In genomic region chr6:33709340-33709739, GRCm38 (mm10) we compare ENCODE assay signal across 22 mouse cellular contexts.
A peak's percentile ranks its signal among the peaks of the same experiment; 100 is the strongest.
DNase-seq lines count a peak whose midpoint lies in the region; ATAC-seq lines count a peak whose summit lies in the region.
"Had no signal": no experiment of that assay in that cellular context is flagged by ENCODE, and none has a peak within 500 bp of the region (broad histone marks: within the 10 kb centered on the region; RNA-seq: fewer than 3 reads in every experiment).

No protein-coding gene starts in this region.

- H3K27ac ChIP-seq in forebrain, embryonic 10.5 days, result 0 out of 2 replicates have a peak overlapping the region, but pooled peaks have one; percentile 35
- no peak overlapping the region for H3K27ac ChIP-seq in forebrain, embryonic 11.5 days (ENCODE audit: low read depth, low read length)
- peak overlapping the region; percentile 32; the same call in 1 of the 2 replicates for H3K27ac ChIP-seq in hindbrain, embryonic 15.5 days (replicated peaks)
- H3K27ac ChIP-seq in hindbrain, embryonic 10.5 days, result no peak overlapping the region
- no peak overlapping the region for H3K27ac ChIP-seq in lung, embryonic 15.5 days
- 0 out of 2 replicates have a peak overlapping the region, but pooled peaks have one; percentile 9 for H3K27ac ChIP-seq in forebrain, embryonic 15.5 days (replicated peaks)
- H3K27ac ChIP-seq: embryonic facial prominence, embryonic 12.5 days; heart, embryonic 10.5 days had no signal

- no peaks in the 10 kb centered on the region for H3K9me3 ChIP-seq in forebrain, embryonic 10.5 days
- no peaks in the 10 kb centered on the region for H3K9me3 ChIP-seq in forebrain, embryonic 11.5 days (ENCODE audit: control insufficient read depth, low read length)
- no peaks in the 10 kb centered on the region for H3K9me3 ChIP-seq in hindbrain, embryonic 15.5 days
- no peaks in the 10 kb centered on the region for H3K9me3 ChIP-seq in hindbrain, embryonic 10.5 days
- H3K9me3 ChIP-seq in lung, embryonic 15.5 days, result no peaks in the 10 kb centered on the region
- H3K9me3 ChIP-seq in forebrain, embryonic 15.5 days, result no peaks in the 10 kb centered on the region
- H3K9me3 ChIP-seq: embryonic facial prominence, embryonic 12.5 days; G1E; heart, embryonic 10.5 days had no signal

- no peak overlapping the region for H3K4me3 ChIP-seq in forebrain, embryonic 10.5 days
- H3K4me3 ChIP-seq in forebrain, embryonic 11.5 days (ENCODE audit: low read depth, low read length), result no peak overlapping the region
- no peak overlapping the region for H3K4me3 ChIP-seq in hindbrain, embryonic 15.5 days
- H3K4me3 ChIP-seq in hindbrain, embryonic 10.5 days, result no peak overlapping the region
- H3K4me3 ChIP-seq in lung, embryonic 15.5 days, result no peak overlapping the region
- no peak overlapping the region for H3K4me3 ChIP-seq in forebrain, embryonic 15.5 days
- H3K4me3 ChIP-seq: embryonic facial prominence, embryonic 12.5 days; heart, embryonic 10.5 days had no signal

- no peak for DNase-seq in forebrain, embryonic 10.5 days (ENCODE audit: extremely low spot score, low spot score)
- DNase-seq in forebrain, embryonic 11.5 days (ENCODE audit: low spot score), result no peak
- DNase-seq in hindbrain, embryonic 10.5 days (ENCODE audit: low spot score), result no peak
- DNase-seq in lung, postnatal 14 days, result no peak
- DNase-seq: adrenal gland, postnatal 10 days; B cell, adult 2 months; cerebellum, adult 11-12 months; cerebellum, adult 9-10 months; cerebellum, postnatal 25 days; gastrocnemius, postnatal 10 days; heart, adult 18-20 months; heart, postnatal 10 days; heart, postnatal 4 days had no signal

- no peak for ATAC-seq in forebrain, embryonic 11.5 days (replicated peaks; ENCODE audit: low FRiP score)
- no peak for ATAC-seq in hindbrain, embryonic 15.5 days (ENCODE audit: low FRiP score, low read depth)
- peak; percentile 49; the same call in 1 of the 2 replicates for ATAC-seq in lung, embryonic 15.5 days (ENCODE audit: borderline replicate concordance, extremely low read depth, low FRiP score, low TSS enrichment)
- no peak for ATAC-seq in forebrain, embryonic 15.5 days (replicated peaks)
- ATAC-seq: CD4-positive, CD25-positive, alpha-beta regulatory T cell, adult 4 months; hindbrain, embryonic 16.5 days; inflammation-experienced regulatory T-cells, adult 6 months had no signal

- H3K9ac ChIP-seq in forebrain, embryonic 11.5 days (ENCODE audit: low read length), result no peak overlapping the region
- H3K9ac ChIP-seq in hindbrain, embryonic 15.5 days, result no peak overlapping the region
- H3K9ac ChIP-seq in lung, embryonic 15.5 days, result no peak overlapping the region
- H3K9ac ChIP-seq in forebrain, embryonic 15.5 days (replicated peaks), result no peak overlapping the region
- H3K9ac ChIP-seq: embryonic facial prominence, embryonic 12.5 days had no signal

- H3K4me1 ChIP-seq in forebrain, embryonic 10.5 days, result peaks cover 42% of the 10 kb centered on the region
- H3K4me1 ChIP-seq in forebrain, embryonic 11.5 days (replicated peaks; ENCODE audit: control insufficient read depth, insufficient read depth, low read length), result peaks cover 5% of the 10 kb centered on the region; the same call in 1 of the 2 replicates
- peaks cover 9% of the 10 kb centered on the region for H3K4me1 ChIP-seq in hindbrain, embryonic 15.5 days (replicated peaks)
- H3K4me1 ChIP-seq in hindbrain, embryonic 10.5 days (replicated peaks), result 0 out of 2 replicates have a peak, but pooled peaks cover 4% of the 10 kb centered on the region
- H3K4me1 ChIP-seq in lung, embryonic 15.5 days, result no peaks in the 10 kb centered on the region
- peaks cover 40% of the 10 kb centered on the region for H3K4me1 ChIP-seq in forebrain, embryonic 15.5 days
- H3K4me1 ChIP-seq: heart, embryonic 10.5 days had no signal

- no peaks in the 10 kb centered on the region for H3K27me3 ChIP-seq in forebrain, embryonic 10.5 days (ENCODE audit: poor library complexity, severe bottlenecking)
- no peaks in the 10 kb centered on the region for H3K27me3 ChIP-seq in forebrain, embryonic 11.5 days (ENCODE audit: control insufficient read depth, insufficient read depth, low read length)
- H3K27me3 ChIP-seq in hindbrain, embryonic 15.5 days, result no peaks in the 10 kb centered on the region
- no peaks in the 10 kb centered on the region for H3K27me3 ChIP-seq in hindbrain, embryonic 10.5 days (ENCODE audit: insufficient read depth, poor library complexity, severe bottlenecking)
- no peaks in the 10 kb centered on the region for H3K27me3 ChIP-seq in lung, embryonic 15.5 days
- H3K27me3 ChIP-seq in forebrain, embryonic 15.5 days, result no peaks in the 10 kb centered on the region
- H3K27me3 ChIP-seq: embryonic facial prominence, embryonic 12.5 days had no signal

- no peak overlapping the region for H3K4me2 ChIP-seq in forebrain, embryonic 11.5 days (ENCODE audit: low read depth, low read length, severe bottlenecking)
- no peak overlapping the region for H3K4me2 ChIP-seq in hindbrain, embryonic 15.5 days
- no peak overlapping the region for H3K4me2 ChIP-seq in lung, embryonic 15.5 days
- no peak overlapping the region for H3K4me2 ChIP-seq in forebrain, embryonic 15.5 days (replicated peaks)
- H3K4me2 ChIP-seq: embryonic facial prominence, embryonic 12.5 days had no signal

- H3K36me3 ChIP-seq in forebrain, embryonic 10.5 days (replicated peaks), result no peaks in the 10 kb centered on the region
- H3K36me3 ChIP-seq in forebrain, embryonic 11.5 days (ENCODE audit: control insufficient read depth, insufficient read depth, low read length), result no peaks in the 10 kb centered on the region
- H3K36me3 ChIP-seq in hindbrain, embryonic 15.5 days, result no peaks in the 10 kb centered on the region
- no peaks in the 10 kb centered on the region for H3K36me3 ChIP-seq in hindbrain, embryonic 10.5 days
- H3K36me3 ChIP-seq in lung, embryonic 15.5 days, result no peaks in the 10 kb centered on the region
- H3K36me3 ChIP-seq in forebrain, embryonic 15.5 days, result no peaks in the 10 kb centered on the region
- H3K36me3 ChIP-seq: embryonic facial prominence, embryonic 12.5 days; G1E; heart, embryonic 10.5 days had no signal

- 86% methylated on average over 5 of the region's 5 CpGs for WGBS in forebrain, embryonic 10.5 days
- WGBS in forebrain, embryonic 11.5 days, result 70% methylated on average over 5 of the region's 5 CpGs
- 76% methylated on average over 5 of the region's 5 CpGs for WGBS in hindbrain, embryonic 15.5 days
- 91% methylated on average over 5 of the region's 5 CpGs for WGBS in hindbrain, embryonic 10.5 days
- WGBS in lung, embryonic 15.5 days, result 46% methylated on average over 5 of the region's 5 CpGs
- 32% methylated on average over 5 of the region's 5 CpGs for WGBS in forebrain, embryonic 15.5 days

Comparison
In these comparisons a context has a peak if more than half of its experiments do, and no peak if none do; other contexts are left out.
1. H3K27ac ChIP-seq: peak in forebrain, embryonic 10.5 days (single experiment), hindbrain, embryonic 15.5 days (single experiment) and forebrain, embryonic 15.5 days (single experiment); none in forebrain, embryonic 11.5 days (single experiment), hindbrain, embryonic 10.5 days (single experiment) and lung, embryonic 15.5 days (single experiment).